Mouse (Mus musculus): Measurements from ENCODE around the gene Zcrb1. TPM values are rescaled to one million over a fixed set of nuclear protein-coding genes. Genes with fewer than 3 reads are reported as not detected.

The Zcrb1 gene
- total and polyA plus RNA-seq, 3 experiments, result 75.3 to 98.9 (median 95.8) TPM

- ATAC-seq (ENCODE audit: extremely low read depth, insufficient number of reproducible peaks, low FRiP score, poor library complexity, severe bottlenecking) (no peak), DNase-seq (ENCODE audit: low spot score) (no peak)
- Histone ChIP-seq H3K27me3 (ENCODE audit: insufficient read depth, low read length) (no peaks in the 10 kb centered on the region), H3K4me1 (ENCODE audit: insufficient read depth, low read depth, low read length) (peaks cover 17% of the 10 kb centered on the region), H3K36me3 (replicated peaks) (peaks cover 72% of the 10 kb centered on the region), H3K4me3 (ENCODE audit: low read depth, low read length) (no peak overlapping the region), H3K9me3 (replicated peaks) (no peaks in the 10 kb centered on the region)
- TF ChIP-seq CTCF (IDR thresholded peaks at IDR 0.05; ENCODE audit: low read depth, low read length) (no peak), GATA2 (IDR thresholded peaks at IDR 0.05; ENCODE audit: borderline replicate concordance, low read depth, low read length) (no peak), TAL1 (conservative IDR thresholded peaks at IDR 0.05; ENCODE audit: low read depth, low read length) (no peak), POLR2AphosphoS5 (IDR thresholded peaks at IDR 0.05; ENCODE audit: insufficient replicate concordance, low read depth, low read length) (no peak), GATA1 (IDR thresholded peaks at IDR 0.05; ENCODE audit: borderline replicate concordance, low read length) (no peak)
These were observed 7.4 kb upstream of the Zcrb1 start for GRCm38 (mm10) chr15:93405446-93405986.

GRCm38 (mm10) chr15:93404849-93405248 lies 6.7 kb upstream of the Zcrb1 start:
- peaks cover 22% of the 10 kb centered on the region for H3K4me1 ChIP-seq (ENCODE audit: insufficient read depth, low read depth, low read length)
- no peak for ATAC-seq (ENCODE audit: extremely low read depth, insufficient number of reproducible peaks, low FRiP score, poor library complexity, severe bottlenecking)
- H3K36me3 ChIP-seq (replicated peaks), result peaks cover 68% of the 10 kb centered on the region
- H3K27me3 ChIP-seq (ENCODE audit: insufficient read depth, low read length), result no peaks in the 10 kb centered on the region
- H3K9me3 ChIP-seq (replicated peaks), result no peaks in the 10 kb centered on the region
- H3K4me3 ChIP-seq (ENCODE audit: low read depth, low read length), result no peak overlapping the region
- DNase-seq (ENCODE audit: low spot score), result no peak
- TF ChIP-seq GATA2 (IDR thresholded peaks at IDR 0.05; ENCODE audit: borderline replicate concordance, low read depth, low read length) (no peak), TAL1 (conservative IDR thresholded peaks at IDR 0.05; ENCODE audit: low read depth, low read length) (no peak), GATA1 (IDR thresholded peaks at IDR 0.05; ENCODE audit: borderline replicate concordance, low read length) (no peak), CTCF (IDR thresholded peaks at IDR 0.05; ENCODE audit: low read depth, low read length) (no peak), POLR2AphosphoS5 (IDR thresholded peaks at IDR 0.05; ENCODE audit: insufficient replicate concordance, low read depth, low read length) (no peak)

GRCm38 (mm10) chr15:93402730-93403129 lies 4.6 kb upstream of the Zcrb1 start:
- no peak for ATAC-seq (ENCODE audit: extremely low read depth, insufficient number of reproducible peaks, low FRiP score, poor library complexity, severe bottlenecking)
- no peaks in the 10 kb centered on the region for H3K9me3 ChIP-seq (replicated peaks)
- peaks cover 53% of the 10 kb centered on the region for H3K36me3 ChIP-seq (replicated peaks)
- no peak for DNase-seq (ENCODE audit: low spot score)
- TF ChIP-seq POLR2AphosphoS5 (IDR thresholded peaks at IDR 0.05; ENCODE audit: insufficient replicate concordance, low read depth, low read length) (no peak), CTCF (IDR thresholded peaks at IDR 0.05; ENCODE audit: low read depth, low read length) (no peak), GATA2 (IDR thresholded peaks at IDR 0.05; ENCODE audit: borderline replicate concordance, low read depth, low read length) (no peak), GATA1 (IDR thresholded peaks at IDR 0.05; ENCODE audit: borderline replicate concordance, low read length) (no peak), TAL1 (conservative IDR thresholded peaks at IDR 0.05; ENCODE audit: low read depth, low read length) (no peak)
- H3K27me3 ChIP-seq (ENCODE audit: insufficient read depth, low read length), result no peaks in the 10 kb centered on the region
- peaks cover 28% of the 10 kb centered on the region for H3K4me1 ChIP-seq (ENCODE audit: insufficient read depth, low read depth, low read length)
- no peak overlapping the region for H3K4me3 ChIP-seq (ENCODE audit: low read depth, low read length)

GRCm38 (mm10) chr15:93401446-93401845 lies 3.3 kb upstream of the Zcrb1 start:
- 0 out of 2 replicates have a peak, but pooled peaks have one; percentile 10 for ATAC-seq (ENCODE audit: extremely low read depth, insufficient number of reproducible peaks, low FRiP score, poor library complexity, severe bottlenecking)
- no peaks in the 10 kb centered on the region for H3K9me3 ChIP-seq (replicated peaks)
- TF ChIP-seq CTCF (IDR thresholded peaks at IDR 0.05; ENCODE audit: low read depth, low read length) (no peak), TAL1 (conservative IDR thresholded peaks at IDR 0.05; ENCODE audit: low read depth, low read length) (no peak), POLR2AphosphoS5 (IDR thresholded peaks at IDR 0.05; ENCODE audit: insufficient replicate concordance, low read depth, low read length) (no peak), GATA2 (IDR thresholded peaks at IDR 0.05; ENCODE audit: borderline replicate concordance, low read depth, low read length) (no peak), GATA1 (IDR thresholded peaks at IDR 0.05; ENCODE audit: borderline replicate concordance, low read length) (no peak)
- peaks cover 32% of the 10 kb centered on the region for H3K4me1 ChIP-seq (ENCODE audit: insufficient read depth, low read depth, low read length)
- H3K4me3 ChIP-seq (ENCODE audit: low read depth, low read length), result no peak overlapping the region
- no peak for DNase-seq (ENCODE audit: low spot score)
- H3K27me3 ChIP-seq (ENCODE audit: insufficient read depth, low read length), result no peaks in the 10 kb centered on the region
- H3K36me3 ChIP-seq (replicated peaks), result peaks cover 49% of the 10 kb centered on the region

GRCm38 (mm10) chr15:93398699-93399540 lies 786 bp upstream of the Zcrb1 start:
- no peak for DNase-seq (ENCODE audit: low spot score)
- TF ChIP-seq CTCF (IDR thresholded peaks at IDR 0.05; ENCODE audit: low read depth, low read length) (no peak), TAL1 (conservative IDR thresholded peaks at IDR 0.05; ENCODE audit: low read depth, low read length) (no peak), GATA1 (IDR thresholded peaks at IDR 0.05; ENCODE audit: borderline replicate concordance, low read length) (no peak), POLR2AphosphoS5 (IDR thresholded peaks at IDR 0.05; ENCODE audit: insufficient replicate concordance, low read depth, low read length) (no peak)
- ATAC-seq (ENCODE audit: extremely low read depth, insufficient number of reproducible peaks, low FRiP score, poor library complexity, severe bottlenecking), result 0 out of 2 replicates have a peak, but pooled peaks have one; percentile 4
- Histone ChIP-seq H3K4me1 (ENCODE audit: insufficient read depth, low read depth, low read length) (peaks cover 36% of the 10 kb centered on the region), H3K9me3 (replicated peaks) (no peaks in the 10 kb centered on the region), H3K27me3 (ENCODE audit: insufficient read depth, low read length) (no peaks in the 10 kb centered on the region), H3K4me3 (ENCODE audit: low read depth, low read length) (peak overlapping the region; percentile 82), H3K36me3 (replicated peaks) (peaks cover 49% of the 10 kb centered on the region)

- Histone ChIP-seq H3K27me3 (ENCODE audit: insufficient read depth, low read length) (no peaks in the 10 kb centered on the region), H3K9me3 (replicated peaks) (no peaks in the 10 kb centered on the region), H3K4me3 (ENCODE audit: low read depth, low read length) (peak overlapping the region; percentile 82), H3K36me3 (replicated peaks) (peaks cover 60% of the 10 kb centered on the region), H3K4me1 (ENCODE audit: insufficient read depth, low read depth, low read length) (peaks cover 40% of the 10 kb centered on the region)
- no peak for ATAC-seq (ENCODE audit: extremely low read depth, insufficient number of reproducible peaks, low FRiP score, poor library complexity, severe bottlenecking)
- no peak for TF ChIP-seq TAL1 (conservative IDR thresholded peaks at IDR 0.05; ENCODE audit: low read depth, low read length)
- TF ChIP-seq GATA2 (IDR thresholded peaks at IDR 0.05; ENCODE audit: borderline replicate concordance, low read depth, low read length), result no peak
- no peak for TF ChIP-seq POLR2AphosphoS5 (IDR thresholded peaks at IDR 0.05; ENCODE audit: insufficient replicate concordance, low read depth, low read length)
- no peak for DNase-seq (ENCODE audit: low spot score)
These were observed 865 bp downstream of the Zcrb1 start for GRCm38 (mm10) chr15:93397269-93397668.

All from G1E (cell line).